Mouse (Mus musculus) kidney, embryonic 16.5 days (tissue): ENCODE results near the gene Chchd3. TPM values are rescaled to one million over a fixed set of nuclear protein-coding genes. Genes with fewer than 3 reads are reported as not detected.

Experiments used
- ATAC-seq: fragments of 200-750 bp; cut with Nextera tagmentation; 2 replicates; pipeline ENCODE4 v1.8.0; 2017; ENCODE audit warnings: moderate TSS enrichment; ENCODE audit not compliant: low FRiP score, low TSS enrichment
- H3K27ac ChIP-seq: fragments of 300-500 bp; sonication (generic); 2 replicates; pipeline ENCODE4 v1.5.1; 2014; ENCODE audit warnings: low read length
- H3K27me3 ChIP-seq: fragments of 300-500 bp; sonication (generic); 2 replicates; pipeline ENCODE4 v1.6.1; 2014; ENCODE audit warnings: low read length, control low read depth, mixed read lengths; ENCODE audit not compliant: insufficient read depth
- H3K36me3 ChIP-seq: fragments of 300-500 bp; sonication (generic); 2 replicates; pipeline ENCODE4 v1.6.1; 2014; ENCODE audit warnings: low read length, control low read depth, mixed read lengths; ENCODE audit not compliant: insufficient read depth
- H3K4me1 ChIP-seq: fragments of 300-500 bp; sonication (generic); 2 replicates; pipeline ENCODE4 v1.6.1; 2014; ENCODE audit warnings: low read length, control low read depth, mixed read lengths; ENCODE audit not compliant: insufficient read depth
- H3K4me2 ChIP-seq: fragments of 300-500 bp; sonication (generic); replicated peaks from 2 replicates; pipeline ENCODE4 v1.6.1; 2014; ENCODE audit warnings: low read depth, low read length
- H3K4me3 ChIP-seq: fragments of 300-500 bp; sonication (generic); 2 replicates; pipeline ENCODE4 v1.5.1; 2014; ENCODE audit warnings: mild to moderate bottlenecking, low read length
- H3K9ac ChIP-seq: fragments of 300-500 bp; sonication (generic); replicated peaks from 2 replicates; pipeline ENCODE4 v1.6.1; 2014; ENCODE audit warnings: low read length
- H3K9me3 ChIP-seq: fragments of 300-500 bp; sonication (generic); 2 replicates; pipeline ENCODE4 v1.6.1; 2016; ENCODE audit warnings: low read length, control low read depth
- WGBS: fragments of 180-500 bp; shearing (Covaris S2); extraction: QIAGEN DNeasy Blood & Tissue Kit; methylation state at CpG from one replicate; pipeline ENCODE4 v1.1.7; 2014; 5-methylcytosine and 5-hydroxymethylcytosine counted together
- polyA plus RNA-seq: library from polyadenylated mRNA; unstranded; fragments of >200 nt; fragmentation: Nextera tagmentation; extraction: Ambion mirVana; gene quantifications from 2 replicates; pipeline ENCODE4 v1.2.1, GENCODE M21; 2015

Gene Chchd3
- polyA plus RNA-seq, 1 experiment from 2014 or later: 129 TPM

- no peak for ATAC-seq
- H3K9me3 ChIP-seq: no peaks in the 10 kb centered on the region
- no peak overlapping the region for H3K27ac ChIP-seq
- no peaks in the 10 kb centered on the region for H3K36me3 ChIP-seq
- no peak overlapping the region for H3K4me2 ChIP-seq
- H3K4me3 ChIP-seq: no peak overlapping the region
- no peak overlapping the region for H3K9ac ChIP-seq
- WGBS: 95% methylated on average over 6 of the region's 6 CpGs
- no peaks in the 10 kb centered on the region for H3K27me3 ChIP-seq
- no peaks in the 10 kb centered on the region for H3K4me1 ChIP-seq
These were observed 31.8 kb downstream of the Chchd3 start for GRCm38 (mm10) chr6:33028296-33028695.

- Histone ChIP-seq H3K9ac (no peak overlapping the region), H3K4me3 (no peak overlapping the region), H3K36me3 (no peaks in the 10 kb centered on the region), H3K27me3 (no peaks in the 10 kb centered on the region), H3K4me1 (no peaks in the 10 kb centered on the region), H3K27ac (no peak overlapping the region), H3K4me2 (no peak overlapping the region), H3K9me3 (no peaks in the 10 kb centered on the region)
- no peak for ATAC-seq
- WGBS: 98% methylated on average over 2 of the region's 2 CpGs
These were observed 35.0 kb downstream of the Chchd3 start for GRCm38 (mm10) chr6:33025041-33025440.

- Histone ChIP-seq H3K36me3 (no peaks in the 10 kb centered on the region), H3K4me3 (no peak overlapping the region), H3K9ac (no peak overlapping the region), H3K9me3 (no peaks in the 10 kb centered on the region), H3K27me3 (no peaks in the 10 kb centered on the region), H3K4me2 (no peak overlapping the region), H3K4me1 (no peaks in the 10 kb centered on the region; the same call in 1 of the 2 replicates), H3K27ac (no peak overlapping the region)
- 74% methylated on average over 3 of the region's 3 CpGs for WGBS
- no peak for ATAC-seq
These were observed 55.5 kb downstream of the Chchd3 start for GRCm38 (mm10) chr6:33004607-33005006.

- no peaks in the 10 kb centered on the region for H3K36me3 ChIP-seq
- no peak overlapping the region for H3K9ac ChIP-seq
- no peaks in the 10 kb centered on the region; the same call in 1 of the 2 replicates for H3K4me1 ChIP-seq
- no peaks in the 10 kb centered on the region for H3K27me3 ChIP-seq
- H3K27ac ChIP-seq: no peak overlapping the region
- no peak overlapping the region for H3K4me3 ChIP-seq
- H3K9me3 ChIP-seq: no peaks in the 10 kb centered on the region
- WGBS: 78% methylated on average over 1 of the region's 1 CpGs
- H3K4me2 ChIP-seq: no peak overlapping the region
- no peak for ATAC-seq
These were observed 57.1 kb downstream of the Chchd3 start for GRCm38 (mm10) chr6:33002988-33003387.

GRCm38 (mm10) chr6:33001271-33001670, 58.8 kb downstream of the Chchd3 start:
- no peak overlapping the region for H3K4me3 ChIP-seq
- no peaks in the 10 kb centered on the region for H3K36me3 ChIP-seq
- H3K27me3 ChIP-seq: no peaks in the 10 kb centered on the region
- peaks cover 7% of the 10 kb centered on the region for H3K4me1 ChIP-seq
- H3K4me2 ChIP-seq: no peak overlapping the region
- H3K9ac ChIP-seq: no peak overlapping the region
- no peak for ATAC-seq
- no peaks in the 10 kb centered on the region for H3K9me3 ChIP-seq
- 89% methylated on average over 15 of the region's 15 CpGs for WGBS
- no peak overlapping the region for H3K27ac ChIP-seq

- H3K36me3 ChIP-seq: no peaks in the 10 kb centered on the region
- H3K9me3 ChIP-seq: no peaks in the 10 kb centered on the region
- no peak overlapping the region for H3K4me2 ChIP-seq
- WGBS: 85% methylated on average over 1 of the region's 1 CpGs
- peak overlapping the region; percentile 25; the same call in 1 of the 2 replicates for H3K27ac ChIP-seq
- H3K4me1 ChIP-seq: peaks cover 7% of the 10 kb centered on the region
- no peaks in the 10 kb centered on the region for H3K27me3 ChIP-seq
- ATAC-seq: no peak
- H3K9ac ChIP-seq: no peak overlapping the region
- H3K4me3 ChIP-seq: no peak overlapping the region
These were observed 63.5 kb downstream of the Chchd3 start for GRCm38 (mm10) chr6:32996597-32996996.

GRCm38 (mm10) chr6:32993847-32994246, 66.2 kb downstream of the Chchd3 start:
- Histone ChIP-seq H3K4me3 (no peak overlapping the region), H3K9me3 (no peaks in the 10 kb centered on the region), H3K36me3 (no peaks in the 10 kb centered on the region), H3K9ac (no peak overlapping the region), H3K27me3 (no peaks in the 10 kb centered on the region), H3K27ac (no peak overlapping the region), H3K4me1 (peaks cover 20% of the 10 kb centered on the region), H3K4me2 (no peak overlapping the region)
- ATAC-seq: no peak
- WGBS: 87% methylated on average over 1 of the region's 1 CpGs

- Histone ChIP-seq H3K27ac (no peak overlapping the region), H3K9me3 (no peaks in the 10 kb centered on the region), H3K27me3 (no peaks in the 10 kb centered on the region), H3K9ac (no peak overlapping the region), H3K4me2 (no peak overlapping the region), H3K4me1 (peaks cover 12% of the 10 kb centered on the region; the same call in 1 of the 2 replicates), H3K36me3 (no peaks in the 10 kb centered on the region), H3K4me3 (no peak overlapping the region)
- WGBS: 26% methylated on average over 12 of the region's 12 CpGs
- peak; percentile 61; the same call in 1 of the 2 replicates for ATAC-seq
These were observed 69.9 kb downstream of the Chchd3 start for GRCm38 (mm10) chr6:32990061-32990633.

GRCm38 (mm10) chr6:32988561-32988960, 71.5 kb downstream of the Chchd3 start:
- Histone ChIP-seq H3K9me3 (no peaks in the 10 kb centered on the region), H3K9ac (no peak overlapping the region), H3K27ac (no peak overlapping the region), H3K4me1 (peaks cover 12% of the 10 kb centered on the region; the same call in 1 of the 2 replicates), H3K27me3 (no peaks in the 10 kb centered on the region), H3K4me2 (no peak overlapping the region), H3K4me3 (no peak overlapping the region), H3K36me3 (no peaks in the 10 kb centered on the region)
- WGBS: 94% methylated on average over 8 of the region's 8 CpGs
- no peak for ATAC-seq

GRCm38 (mm10) chr6:32983876-32984275, 76.2 kb downstream of the Chchd3 start:
- H3K27me3 ChIP-seq: no peaks in the 10 kb centered on the region
- 76% methylated on average over 5 of the region's 5 CpGs for WGBS
- ATAC-seq: no peak

More at GRCm38 (mm10) chr6:32983876-32984275, 76.2 kb downstream of the Chchd3 start:
- Histone ChIP-seq H3K4me2 (no peak overlapping the region), H3K4me3 (no peak overlapping the region), H3K27ac (no peak overlapping the region), H3K36me3 (no peaks in the 10 kb centered on the region), H3K9ac (no peak overlapping the region), H3K9me3 (no peaks in the 10 kb centered on the region), H3K4me1 (peaks cover 5% of the 10 kb centered on the region; the same call in 1 of the 2 replicates)
